Mouse (Mus musculus) ES-E14 (cell line): ENCODE results near the gene Pdgfa. TPM values are rescaled to one million over a fixed set of nuclear protein-coding genes. Genes with fewer than 3 reads are reported as not detected.

Experiments used
- DNase-seq: peaks from one replicate; pipeline ENCODE4 v3.0.0-alpha.2; 2013; ENCODE audit warnings: low read depth, low spot score
- H3K27ac ChIP-seq: 2 replicates; pipeline ENCODE4 v1.5.1; 2012; ENCODE audit warnings: low read depth, mild to moderate bottlenecking, low read length, moderate library complexity, mixed read lengths; ENCODE audit not compliant: poor library complexity, insufficient read depth, severe bottlenecking
- H3K36me3 ChIP-seq: 2 replicates; pipeline ENCODE4 v1.6.1; 2012; ENCODE audit warnings: mild to moderate bottlenecking, low read length, moderate library complexity, mixed read lengths; ENCODE audit not compliant: control insufficient read depth, poor library complexity, insufficient read depth, severe bottlenecking
- H3K4me1 ChIP-seq, 2 experiments: fragments of 150-350 bp in 1 of 2; sonication (generic) in 1 of 2; 2 replicates each; pipeline ENCODE4 v1.6.1; 2012; ENCODE audit warnings: low read length in 2 of 2, mild to moderate bottlenecking in 1 of 2, mixed read lengths in 1 of 2; ENCODE audit not compliant: control insufficient read depth in 2 of 2, insufficient read depth in 2 of 2, poor library complexity in 1 of 2
- H3K4me3 ChIP-seq, 2 experiments: fragments of 150-350 bp in 1 of 2; sonication (generic) in 1 of 2; 2 replicates each; pipeline ENCODE4 v1.5.1; 2012; ENCODE audit warnings: low read length in 2 of 2, low read depth in 1 of 2, mild to moderate bottlenecking in 1 of 2, mixed read lengths in 1 of 2; ENCODE audit not compliant: insufficient read depth in 1 of 2, poor library complexity in 1 of 2, severe bottlenecking in 1 of 2
- H3K9ac ChIP-seq: 2 replicates; pipeline ENCODE4 v1.6.1; 2012; ENCODE audit warnings: low read depth, mild to moderate bottlenecking, low read length, mixed read lengths; ENCODE audit not compliant: poor library complexity, insufficient read depth, severe bottlenecking
- H3K9me3 ChIP-seq: fragments of 150-350 bp; sonication (generic); 2 replicates; pipeline ENCODE4 v1.6.1; 2012; ENCODE audit warnings: low read depth, mild to moderate bottlenecking, low read length; ENCODE audit not compliant: control insufficient read depth, insufficient read depth
- CHD2 ChIP-seq: IDR thresholded peaks from 2 replicates; pipeline ENCODE4 v1.6.1; 2014; ENCODE audit warnings: mild to moderate bottlenecking, low read depth, low read length, inconsistent platforms
- HCFC1 ChIP-seq: IDR thresholded peaks from 2 replicates; pipeline ENCODE4 v1.6.1; 2012; ENCODE audit warnings: low read length, inconsistent platforms, borderline replicate concordance; ENCODE audit not compliant: insufficient read depth
- MAFK ChIP-seq: IDR thresholded peaks from 2 replicates; pipeline ENCODE4 v1.6.1; 2014; ENCODE audit warnings: mild to moderate bottlenecking, low read depth, low read length, inconsistent platforms; ENCODE audit not compliant: insufficient read depth
- ZC3H11A ChIP-seq: IDR thresholded peaks from 2 replicates; pipeline ENCODE4 v1.6.1; 2012; ENCODE audit warnings: low read depth, mild to moderate bottlenecking, inconsistent platforms, low read length, borderline replicate concordance
- ZNF384 ChIP-seq: IDR thresholded peaks from 2 replicates; pipeline ENCODE4 v1.6.1; 2012; ENCODE audit warnings: low read depth, low read length, inconsistent platforms
- in situ Hi-C, 2 experiments: fragments of 600-800 bp; cut with MboI; formaldehyde crosslinking; loops; one replicate each; pipeline ENCODE4 v1.15.1; 2025; ENCODE audit warnings: low sequenced_read_pairs in 2 of 2, inconsistent platforms in 1 of 2; ENCODE audit not compliant: unreplicated experiment in 2 of 2
- total RNA-seq: library from RNA; depleted of rRNA; stranded (reverse); fragments of 300-350 nt; gene quantifications from 2 replicates; pipeline ENCODE4 v1.2.3, GENCODE M21; 2012

The Pdgfa gene
- total RNA-seq, 1 experiment, result 81.5 TPM

DNA sequence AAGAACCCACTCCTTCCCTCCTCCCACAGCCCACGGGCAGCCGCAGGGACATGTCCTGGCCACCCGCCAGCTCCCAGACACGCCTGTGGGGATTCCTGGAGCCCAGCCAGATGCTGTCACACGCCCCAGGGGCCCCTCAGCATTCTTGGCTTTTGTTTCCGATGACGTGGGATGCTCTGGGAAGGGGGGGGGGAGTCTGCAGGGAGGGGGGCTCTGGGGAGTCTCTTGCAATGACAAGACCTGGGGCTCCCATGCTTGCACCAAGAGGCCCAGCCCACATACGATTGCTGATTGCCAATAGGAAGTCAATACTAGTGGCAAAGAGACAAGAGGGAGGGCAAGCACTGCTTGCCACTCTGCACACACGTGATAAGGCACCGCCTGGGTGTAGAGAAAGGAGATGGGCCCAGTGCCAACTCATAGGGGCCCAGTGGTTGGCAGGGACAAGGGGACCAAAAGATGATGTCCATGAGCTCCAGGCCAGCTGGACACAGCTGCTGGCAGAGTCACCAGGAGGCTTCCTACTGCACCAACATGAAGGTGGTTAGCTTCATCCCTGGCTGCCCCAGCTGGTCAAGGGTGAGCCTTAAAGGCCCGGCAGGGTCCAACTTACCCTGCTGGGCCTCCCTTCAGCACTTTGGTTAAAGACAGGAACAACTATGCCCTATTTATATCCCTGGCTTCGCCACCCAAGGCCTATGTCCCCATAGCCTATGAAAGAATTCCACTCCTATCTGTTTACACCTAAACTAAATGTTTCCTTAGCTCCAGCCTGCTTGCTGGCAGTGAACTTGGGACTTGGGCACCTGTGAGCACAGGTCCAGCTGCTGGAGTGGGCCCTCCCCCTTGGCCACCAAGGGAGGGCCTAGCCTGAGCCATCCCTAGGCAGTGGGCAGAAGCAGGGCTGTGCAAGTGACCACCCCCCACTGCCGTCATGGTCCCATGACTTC is 48.9 kb downstream of the Pdgfa start:
- H3K27ac ChIP-seq, result no peak overlapping the region
- TF ChIP-seq ZNF384 (no peak), ZC3H11A (no peak), HCFC1 (no peak), MAFK (no peak), CHD2 (no peak)
- no peaks in the 10 kb centered on the region for H3K36me3 ChIP-seq
- no peak overlapping the region for H3K4me3 ChIP-seq
- H3K9ac ChIP-seq, result no peak overlapping the region
- DNase-seq, result no peak
- H3K9me3 ChIP-seq, result no peaks in the 10 kb centered on the region
- in situ Hi-C loops, result no loop called here
- peaks cover 0 to 3% of the 10 kb centered on the region in 2 experiments; a peak in 1 of 4 replicates for H3K4me1 ChIP-seq

DNA sequence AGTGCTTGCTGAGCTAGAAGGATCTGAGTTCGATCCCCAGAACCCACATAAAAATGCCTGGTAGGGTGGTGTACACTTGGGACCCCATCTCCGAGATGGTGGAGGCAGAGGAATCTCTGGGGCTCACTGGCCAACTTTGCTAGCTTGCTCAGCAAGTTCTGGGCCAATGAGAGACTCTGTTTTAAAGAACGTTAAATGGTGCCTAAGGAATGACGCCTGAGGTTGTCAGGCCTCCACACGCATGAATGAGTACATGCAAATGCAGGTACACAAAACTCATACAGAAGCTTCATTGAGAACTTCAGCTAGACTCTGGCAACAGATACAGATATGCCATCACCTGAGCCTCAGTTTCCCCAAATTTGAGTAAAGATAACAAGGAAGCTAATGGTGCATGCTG is 49.7 kb downstream of the Pdgfa start:
- no peak overlapping the region for H3K27ac ChIP-seq
- in situ Hi-C loops, result no loop called here

DNA sequence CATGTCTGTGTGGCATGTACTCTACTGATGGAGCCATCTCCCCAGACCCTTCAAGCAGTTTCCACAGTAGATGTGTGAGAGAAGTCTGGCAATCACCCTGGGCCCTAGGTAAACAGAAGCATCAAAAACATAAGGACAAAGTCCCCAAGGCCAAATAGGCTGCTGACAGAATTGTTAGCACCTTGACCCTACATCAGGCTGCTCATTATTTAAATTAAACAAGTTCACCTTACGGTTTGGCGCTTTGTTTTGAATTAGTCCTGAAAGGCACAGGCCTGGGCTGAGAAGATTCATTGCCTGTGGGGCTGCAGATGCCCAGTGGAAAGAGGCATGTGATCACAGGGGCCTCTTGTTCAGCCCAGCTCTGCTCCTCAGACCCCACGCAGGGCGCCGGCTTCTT is 50.2 kb downstream of the Pdgfa start:
- Histone ChIP-seq H3K36me3 (no peaks in the 10 kb centered on the region), H3K27ac (no peak overlapping the region), H3K4me3 (no peak overlapping the region), H3K4me1 (peaks cover 0 to 3% of the 10 kb centered on the region in 2 experiments; a peak in 1 of 4 replicates), H3K9ac (no peak overlapping the region), H3K9me3 (no peaks in the 10 kb centered on the region)
- TF ChIP-seq CHD2 (no peak), HCFC1 (no peak), ZC3H11A (no peak), ZNF384 (no peak)
- DNase-seq, result no peak
- in situ Hi-C loops, result no loop called here

More for the DNA sequence above, 49.7 kb downstream of the Pdgfa start:
- DNase-seq, result no peak
- TF ChIP-seq ZNF384 (no peak), ZC3H11A (no peak), CHD2 (no peak), MAFK (no peak), HCFC1 (no peak)
- no peaks in the 10 kb centered on the region for H3K36me3 ChIP-seq
- peaks cover 0 to 3% of the 10 kb centered on the region in 2 experiments; a peak in 1 of 4 replicates for H3K4me1 ChIP-seq
- no peaks in the 10 kb centered on the region for H3K9me3 ChIP-seq
- H3K4me3 ChIP-seq, result no peak overlapping the region
- H3K9ac ChIP-seq, result no peak overlapping the region

DNA sequence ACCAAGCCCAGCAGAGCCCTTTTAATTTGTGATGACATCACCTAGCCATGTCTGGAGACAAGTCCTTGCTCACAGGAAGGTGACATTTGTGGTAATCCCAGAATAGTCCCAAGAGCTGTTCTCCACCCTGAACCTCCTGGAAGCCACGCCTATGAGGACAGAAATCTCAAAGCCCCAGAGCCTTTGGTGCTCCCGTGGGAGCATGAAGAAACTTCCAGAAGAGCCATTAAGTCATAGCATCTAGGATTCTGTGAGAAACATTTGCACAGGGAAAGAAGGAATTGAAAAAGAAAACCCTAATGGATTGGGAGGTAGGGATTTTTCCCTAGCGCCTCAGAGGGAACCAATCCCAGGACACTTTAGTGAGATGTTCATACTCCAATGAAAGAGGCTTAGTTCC is 52.2 kb downstream of the Pdgfa start:
- Histone ChIP-seq H3K4me1 (peaks cover 0 to 12% of the 10 kb centered on the region in 2 experiments; a peak in 2 of 4 replicates), H3K27ac (no peak overlapping the region), H3K4me3 (no peak overlapping the region), H3K36me3 (no peaks in the 10 kb centered on the region), H3K9me3 (no peaks in the 10 kb centered on the region), H3K9ac (no peak overlapping the region)
- TF ChIP-seq ZNF384 (no peak), MAFK (no peak), HCFC1 (no peak)
- no peak for DNase-seq
- in situ Hi-C loops, result no loop called here
